Mouse (Mus musculus): ENCODE measurements at regions not wholly inside any gene's neighbourhood (a gene's known extent, or its start where the extent isn't known, plus 50 kb on each side); places are given as distances from the start of the nearest gene placed in this dataset.
A peak's percentile ranks its signal among the peaks of the same experiment; 100 is the strongest.

GRCm38 (mm10) chr12:12436379-12436778 is 174.4 kb downstream of the Fam49a start:
- peak; percentile 34 for DNase-seq (ENCODE audit: extremely low read depth, low read depth, low spot score)
- WGBS: 93% methylated on average over 1 of the region's 1 CpGs
- no peak overlapping the region for H3K27ac ChIP-seq (replicated peaks; ENCODE audit: insufficient read depth, low read depth, low read length)
- no peaks in the 10 kb centered on the region for H3K4me1 ChIP-seq (ENCODE audit: control insufficient read depth, insufficient read depth, low read length)
- H3K27me3 ChIP-seq (ENCODE audit: control insufficient read depth, insufficient read depth, low read length): no peaks in the 10 kb centered on the region
- no peak for TF ChIP-seq POLR2A (IDR thresholded peaks at IDR 0.05; ENCODE audit: extremely low read depth, insufficient read depth, low read length)
- peak; percentile 34 for TF ChIP-seq CTCF (IDR thresholded peaks at IDR 0.05; ENCODE audit: low read depth, low read length)
- H3K36me3 ChIP-seq (ENCODE audit: control insufficient read depth, insufficient read depth, low read length): no peaks in the 10 kb centered on the region
- no peak overlapping the region for H3K4me3 ChIP-seq (ENCODE audit: insufficient read depth, low read depth, low read length)
- no peaks in the 10 kb centered on the region for H3K79me2 ChIP-seq (ENCODE audit: control insufficient read depth, insufficient read depth, low read length)
- no peak overlapping the region for H3K9ac ChIP-seq (ENCODE audit: low read depth, low read length)

DNA sequence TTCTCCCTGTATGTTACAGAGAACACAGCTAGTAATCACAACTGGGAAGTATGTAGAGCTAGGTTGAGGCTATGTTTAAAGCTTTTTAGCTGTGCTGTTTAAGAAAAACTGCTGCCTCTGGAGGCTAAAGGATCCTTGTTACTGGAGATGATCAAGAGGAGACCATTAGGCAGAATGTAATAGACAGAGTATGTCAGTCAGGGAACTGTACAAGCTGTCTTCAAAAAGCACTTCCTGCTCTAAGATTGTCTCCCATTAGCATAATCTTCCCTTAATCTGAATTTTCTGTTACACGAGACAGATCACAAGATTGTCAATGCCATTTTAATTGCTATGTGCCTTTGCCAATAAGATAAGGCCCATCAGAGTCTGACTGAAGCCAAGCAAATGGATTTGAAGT is 170.7 kb downstream of the Fam49a start:
- Histone ChIP-seq H3K4me1 (ENCODE audit: control insufficient read depth, insufficient read depth, low read length) (no peaks in the 10 kb centered on the region), H3K27ac (replicated peaks; ENCODE audit: insufficient read depth, low read depth, low read length) (no peak overlapping the region), H3K36me3 (ENCODE audit: control insufficient read depth, insufficient read depth, low read length) (no peaks in the 10 kb centered on the region), H3K4me3 (ENCODE audit: insufficient read depth, low read depth, low read length) (no peak overlapping the region), H3K9ac (ENCODE audit: low read depth, low read length) (no peak overlapping the region), H3K27me3 (ENCODE audit: control insufficient read depth, insufficient read depth, low read length) (no peaks in the 10 kb centered on the region), H3K79me2 (ENCODE audit: control insufficient read depth, insufficient read depth, low read length) (no peaks in the 10 kb centered on the region)
- WGBS: 75% methylated on average over 1 of the region's 1 CpGs
- TF ChIP-seq POLR2A (IDR thresholded peaks at IDR 0.05; ENCODE audit: extremely low read depth, insufficient read depth, low read length) (no peak), CTCF (IDR thresholded peaks at IDR 0.05; ENCODE audit: low read depth, low read length) (no peak)
- DNase-seq (ENCODE audit: extremely low read depth, low read depth, low spot score): no peak
